Mouse (Mus musculus) testis, adult 2 months (tissue): ENCODE data around the gene Ctnna3. TPM values are rescaled to one million over a fixed set of nuclear protein-coding genes. Genes with fewer than 3 reads are reported as not detected.

Source experiments
- H3K27ac ChIP-seq: fragments of 200-500 bp; 2 replicates; pipeline ENCODE4 v1.5.1; 2012; ENCODE audit warnings: low read depth, low read length; ENCODE audit not compliant: control insufficient read depth, insufficient read depth
- H3K27me3 ChIP-seq: fragments of 200-500 bp; 2 replicates; pipeline ENCODE4 v1.6.1; 2012; ENCODE audit warnings: mild to moderate bottlenecking, low read length, moderate library complexity; ENCODE audit not compliant: control insufficient read depth, insufficient read depth
- H3K36me3 ChIP-seq: fragments of 200-500 bp; 2 replicates; pipeline ENCODE4 v1.6.1; 2012; ENCODE audit warnings: mild to moderate bottlenecking, low read length; ENCODE audit not compliant: control insufficient read depth, insufficient read depth
- H3K4me1 ChIP-seq: fragments of 200-500 bp; 2 replicates; pipeline ENCODE4 v1.6.1; 2012; ENCODE audit warnings: low read length; ENCODE audit not compliant: control insufficient read depth, insufficient read depth
- H3K4me3 ChIP-seq: fragments of 200-500 bp; 2 replicates; pipeline ENCODE4 v1.5.1; 2012; ENCODE audit warnings: low read depth, mild to moderate bottlenecking, low read length, moderate library complexity, mixed read lengths; ENCODE audit not compliant: control insufficient read depth
- CTCF ChIP-seq: fragments of 200-500 bp; IDR thresholded peaks from 2 replicates; pipeline ENCODE4 v1.5.1; 2012; ENCODE audit warnings: low read depth, mild to moderate bottlenecking, inconsistent platforms, low read length, moderate library complexity; ENCODE audit not compliant: control insufficient read depth, insufficient read depth, insufficient replicate concordance
- POLR2A ChIP-seq: fragments of 200-500 bp; IDR thresholded peaks from 2 replicates; pipeline ENCODE4 v1.6.1; 2012; ENCODE audit warnings: low read depth, mild to moderate bottlenecking, inconsistent platforms, low read length, moderate library complexity; ENCODE audit not compliant: control insufficient read depth
- polyA plus RNA-seq: library from polyadenylated mRNA; depleted of rRNA; stranded (reverse); fragments of >200 nt; gene quantifications from 2 replicates; pipeline ENCODE4 v1.2.3, GENCODE M21; 2012

Gene Ctnna3
- polyA plus RNA-seq, 1 experiment = 38.9 TPM

- no peak for TF ChIP-seq POLR2A
- no peak for TF ChIP-seq CTCF
- Histone ChIP-seq H3K36me3 (no peaks in the 10 kb centered on the region), H3K27me3 (no peaks in the 10 kb centered on the region), H3K27ac (no peak overlapping the region), H3K4me1 (no peaks in the 10 kb centered on the region), H3K4me3 (no peak overlapping the region)
Measured at GRCm38 (mm10) chr10:64483281-64483680, 1053.4 kb downstream of the Ctnna3 start.

GRCm38 (mm10) chr10:64489471-64489870, 1059.6 kb downstream of the Ctnna3 start:
- TF ChIP-seq CTCF (no peak), POLR2A (no peak)

GRCm38 (mm10) chr10:64543647-64544046, 1113.7 kb downstream of the Ctnna3 start:
- no peak for TF ChIP-seq CTCF
- no peak for TF ChIP-seq POLR2A
- H3K4me1 ChIP-seq = no peaks in the 10 kb centered on the region
- no peak overlapping the region for H3K27ac ChIP-seq
- no peak overlapping the region for H3K4me3 ChIP-seq
- H3K36me3 ChIP-seq = no peaks in the 10 kb centered on the region
- no peaks in the 10 kb centered on the region for H3K27me3 ChIP-seq

More at GRCm38 (mm10) chr10:64489471-64489870, 1059.6 kb downstream of the Ctnna3 start:
- H3K4me1 ChIP-seq = no peaks in the 10 kb centered on the region
- H3K27me3 ChIP-seq = no peaks in the 10 kb centered on the region
- H3K4me3 ChIP-seq = no peak overlapping the region
- H3K36me3 ChIP-seq = no peaks in the 10 kb centered on the region
- no peak overlapping the region for H3K27ac ChIP-seq

GRCm38 (mm10) chr10:64544389-64544788, 1114.5 kb downstream of the Ctnna3 start:
- TF ChIP-seq CTCF (no peak), POLR2A (no peak)
- Histone ChIP-seq H3K27me3 (no peaks in the 10 kb centered on the region), H3K4me1 (no peaks in the 10 kb centered on the region), H3K36me3 (no peaks in the 10 kb centered on the region), H3K27ac (no peak overlapping the region), H3K4me3 (no peak overlapping the region)

DNA sequence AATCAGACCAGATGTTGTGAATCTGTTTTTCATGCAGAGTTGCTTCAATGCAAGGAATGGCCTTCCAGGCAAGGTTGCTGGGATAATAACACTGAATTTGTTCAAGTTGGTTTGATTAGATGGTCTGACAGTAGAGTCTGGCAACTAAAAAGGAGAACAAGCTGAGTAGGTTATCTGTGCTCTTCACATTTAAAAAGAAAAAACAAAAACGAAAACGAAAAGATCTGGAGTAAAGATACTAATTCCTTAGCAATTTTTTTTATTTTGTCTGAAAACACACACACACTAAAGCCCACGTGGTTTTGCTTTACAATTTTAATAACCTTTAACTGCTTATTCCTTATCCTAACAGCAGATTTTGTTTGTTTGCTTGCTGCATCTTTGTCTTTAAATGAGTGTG, 1141.4 kb downstream of the Ctnna3 start:
- Histone ChIP-seq H3K4me3 (no peak overlapping the region), H3K27ac (no peak overlapping the region), H3K27me3 (no peaks in the 10 kb centered on the region), H3K4me1 (no peaks in the 10 kb centered on the region), H3K36me3 (no peaks in the 10 kb centered on the region)
- no peak for TF ChIP-seq POLR2A
- TF ChIP-seq CTCF = no peak

DNA sequence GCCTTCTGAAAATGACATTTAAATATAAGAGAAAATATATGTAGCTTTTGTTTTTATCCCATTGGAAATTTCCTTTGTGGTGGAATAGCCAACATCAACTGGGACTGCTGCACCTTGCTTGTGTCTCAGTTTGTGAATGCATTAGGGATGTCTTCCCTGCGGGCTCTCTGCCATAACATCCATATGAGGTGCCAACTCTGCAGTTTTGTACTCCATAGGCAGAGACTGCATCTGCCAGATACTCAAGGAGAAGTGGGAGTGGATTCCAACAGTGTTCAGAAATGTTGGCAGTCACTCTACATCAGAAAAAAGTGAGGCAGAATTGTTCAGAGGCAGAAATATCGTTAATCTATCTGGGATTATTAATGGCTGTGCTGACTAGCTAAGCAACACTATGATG, 1158.2 kb downstream of the Ctnna3 start:
- no peak overlapping the region for H3K27ac ChIP-seq
- H3K27me3 ChIP-seq = no peaks in the 10 kb centered on the region
- no peak for TF ChIP-seq CTCF
- TF ChIP-seq POLR2A = no peak
- H3K4me3 ChIP-seq = no peak overlapping the region
- no peaks in the 10 kb centered on the region for H3K4me1 ChIP-seq
- no peaks in the 10 kb centered on the region for H3K36me3 ChIP-seq

GRCm38 (mm10) chr10:64636760-64637159, 1206.9 kb downstream of the Ctnna3 start:
- H3K4me3 ChIP-seq = no peak overlapping the region
- H3K4me1 ChIP-seq = no peaks in the 10 kb centered on the region
- no peaks in the 10 kb centered on the region for H3K27me3 ChIP-seq
- no peaks in the 10 kb centered on the region for H3K36me3 ChIP-seq
- TF ChIP-seq CTCF = no peak
- no peak for TF ChIP-seq POLR2A
- H3K27ac ChIP-seq = no peak overlapping the region

- no peaks in the 10 kb centered on the region for H3K4me1 ChIP-seq
- H3K27me3 ChIP-seq = no peaks in the 10 kb centered on the region
- H3K36me3 ChIP-seq = no peaks in the 10 kb centered on the region
- H3K4me3 ChIP-seq = no peak overlapping the region
- TF ChIP-seq CTCF (no peak), POLR2A (no peak)
- H3K27ac ChIP-seq = no peak overlapping the region
Measured at GRCm38 (mm10) chr10:64639061-64639460, 1209.2 kb downstream of the Ctnna3 start.
